Mouse (Mus musculus): Measurements from ENCODE around the gene Bicra. TPM values are rescaled to one million over a fixed set of nuclear protein-coding genes. Genes with fewer than 3 reads are reported as not detected.
A peak's percentile ranks its signal among the peaks of the same experiment; 100 is the strongest.

The Bicra gene
- polyA plus RNA-seq, 1 experiment from 2014 or later: 8.3 TPM

GRCm38 (mm10) chr7:15963798-15964652, 83.7 kb downstream of the Bicra start:
- peak overlapping the region; percentile 92; the same call in 1 of the 2 replicates for H3K27ac ChIP-seq (ENCODE audit: low read length)

GRCm38 (mm10) chr7:15962311-15963288, 85.1 kb downstream of the Bicra start:
- Histone ChIP-seq H3K27me3 (ENCODE audit: control insufficient read depth, insufficient read depth, low read length) (no peaks in the 10 kb centered on the region), H3K4me2 (replicated peaks; ENCODE audit: low read depth, low read length) (peak overlapping the region; percentile 34), H3K27ac (ENCODE audit: low read length) (peak overlapping the region; percentile 92), H3K9ac (replicated peaks; ENCODE audit: low read depth, low read length) (no peak overlapping the region), H3K4me1 (ENCODE audit: control insufficient read depth, insufficient read depth, low read length) (peaks cover 24% of the 10 kb centered on the region), H3K9me3 (ENCODE audit: control insufficient read depth, low read depth, low read length) (no peaks in the 10 kb centered on the region), H3K36me3 (ENCODE audit: control insufficient read depth, insufficient read depth, low read length) (peaks cover 3% of the 10 kb centered on the region; the same call in 1 of the 2 replicates), H3K4me3 (ENCODE audit: low read depth, low read length) (peak overlapping the region; percentile 1; the same call in 1 of the 2 replicates)
- peak; percentile 62; the same call in 1 of the 2 replicates for ATAC-seq (ENCODE audit: insufficient number of reproducible peaks, insufficient read depth, low FRiP score, low read depth)
- 13% methylated on average over 12 of the region's 12 CpGs for WGBS

More at GRCm38 (mm10) chr7:15963798-15964652, 83.7 kb downstream of the Bicra start:
- Histone ChIP-seq H3K4me1 (ENCODE audit: control insufficient read depth, insufficient read depth, low read length) (peaks cover 24% of the 10 kb centered on the region), H3K9ac (replicated peaks; ENCODE audit: low read depth, low read length) (no peak overlapping the region), H3K4me2 (replicated peaks; ENCODE audit: low read depth, low read length) (peak overlapping the region; percentile 17; the same call in 1 of the 2 replicates), H3K4me3 (ENCODE audit: low read depth, low read length) (no peak overlapping the region; the same call in 1 of the 2 replicates), H3K9me3 (ENCODE audit: control insufficient read depth, low read depth, low read length) (no peaks in the 10 kb centered on the region), H3K36me3 (ENCODE audit: control insufficient read depth, insufficient read depth, low read length) (peaks cover 3% of the 10 kb centered on the region; the same call in 1 of the 2 replicates), H3K27me3 (ENCODE audit: control insufficient read depth, insufficient read depth, low read length) (no peaks in the 10 kb centered on the region)
- no peak for ATAC-seq (ENCODE audit: insufficient number of reproducible peaks, insufficient read depth, low FRiP score, low read depth)
- 83% methylated on average over 32 of the region's 32 CpGs for WGBS

GRCm38 (mm10) chr7:15961798-15962197, 85.9 kb downstream of the Bicra start:
- Histone ChIP-seq H3K4me3 (ENCODE audit: low read depth, low read length) (0 out of 2 replicates have a peak overlapping the region, but pooled peaks have one; percentile 1), H3K4me1 (ENCODE audit: control insufficient read depth, insufficient read depth, low read length) (peaks cover 24% of the 10 kb centered on the region), H3K27ac (ENCODE audit: low read length) (peak overlapping the region; percentile 92), H3K9me3 (ENCODE audit: control insufficient read depth, low read depth, low read length) (no peaks in the 10 kb centered on the region), H3K4me2 (replicated peaks; ENCODE audit: low read depth, low read length) (peak overlapping the region; percentile 34; the same call in 1 of the 2 replicates), H3K9ac (replicated peaks; ENCODE audit: low read depth, low read length) (no peak overlapping the region), H3K36me3 (ENCODE audit: control insufficient read depth, insufficient read depth, low read length) (peaks cover 3% of the 10 kb centered on the region; the same call in 1 of the 2 replicates), H3K27me3 (ENCODE audit: control insufficient read depth, insufficient read depth, low read length) (no peaks in the 10 kb centered on the region)
- 89% methylated on average over 7 of the region's 7 CpGs for WGBS
- no peak for ATAC-seq (ENCODE audit: insufficient number of reproducible peaks, insufficient read depth, low FRiP score, low read depth)

GRCm38 (mm10) chr7:15961239-15961638, 86.5 kb downstream of the Bicra start:
- ATAC-seq (ENCODE audit: insufficient number of reproducible peaks, insufficient read depth, low FRiP score, low read depth): no peak
- no peaks in the 10 kb centered on the region for H3K9me3 ChIP-seq (ENCODE audit: control insufficient read depth, low read depth, low read length)
- no peak overlapping the region for H3K4me3 ChIP-seq (ENCODE audit: low read depth, low read length)
- no peak overlapping the region for H3K4me2 ChIP-seq (replicated peaks; ENCODE audit: low read depth, low read length)
- no peaks in the 10 kb centered on the region for H3K27me3 ChIP-seq (ENCODE audit: control insufficient read depth, insufficient read depth, low read length)
- H3K9ac ChIP-seq (replicated peaks; ENCODE audit: low read depth, low read length): no peak overlapping the region
- peaks cover 24% of the 10 kb centered on the region for H3K4me1 ChIP-seq (ENCODE audit: control insufficient read depth, insufficient read depth, low read length)
- peak overlapping the region; percentile 92; the same call in 1 of the 2 replicates for H3K27ac ChIP-seq (ENCODE audit: low read length)
- H3K36me3 ChIP-seq (ENCODE audit: control insufficient read depth, insufficient read depth, low read length): peaks cover 3% of the 10 kb centered on the region; the same call in 1 of the 2 replicates
- WGBS: 60% methylated on average over 4 of the region's 4 CpGs

- Histone ChIP-seq H3K36me3 (ENCODE audit: control insufficient read depth, insufficient read depth, low read length) (peaks cover 3% of the 10 kb centered on the region; the same call in 1 of the 2 replicates), H3K4me3 (ENCODE audit: low read depth, low read length) (no peak overlapping the region), H3K4me2 (replicated peaks; ENCODE audit: low read depth, low read length) (no peak overlapping the region), H3K27ac (ENCODE audit: low read length) (no peak overlapping the region), H3K9me3 (ENCODE audit: control insufficient read depth, low read depth, low read length) (no peaks in the 10 kb centered on the region), H3K9ac (replicated peaks; ENCODE audit: low read depth, low read length) (no peak overlapping the region), H3K27me3 (ENCODE audit: control insufficient read depth, insufficient read depth, low read length) (no peaks in the 10 kb centered on the region), H3K4me1 (ENCODE audit: control insufficient read depth, insufficient read depth, low read length) (peaks cover 24% of the 10 kb centered on the region)
- 63% methylated on average over 4 of the region's 4 CpGs for whole genome bisulfite sequencing
- no peak for ATAC-seq (ENCODE audit: insufficient number of reproducible peaks, insufficient read depth, low FRiP score, low read depth)
Measured at GRCm38 (mm10) chr7:15960691-15961090, 87.0 kb downstream of the Bicra start.

- Histone ChIP-seq H3K4me3 (ENCODE audit: low read depth, low read length) (no peak overlapping the region), H3K9ac (replicated peaks; ENCODE audit: low read depth, low read length) (no peak overlapping the region), H3K36me3 (ENCODE audit: control insufficient read depth, insufficient read depth, low read length) (peaks cover 8% of the 10 kb centered on the region; the same call in 1 of the 2 replicates), H3K4me2 (replicated peaks; ENCODE audit: low read depth, low read length) (no peak overlapping the region), H3K27ac (ENCODE audit: low read length) (peak overlapping the region; percentile 61; the same call in 1 of the 2 replicates), H3K4me1 (ENCODE audit: control insufficient read depth, insufficient read depth, low read length) (peaks cover 2% of the 10 kb centered on the region; the same call in 1 of the 2 replicates), H3K27me3 (ENCODE audit: control insufficient read depth, insufficient read depth, low read length) (no peaks in the 10 kb centered on the region), H3K9me3 (ENCODE audit: control insufficient read depth, low read depth, low read length) (peaks cover 6% of the 10 kb centered on the region; the same call in 1 of the 2 replicates)
- ATAC-seq (ENCODE audit: insufficient number of reproducible peaks, insufficient read depth, low FRiP score, low read depth): no peak
- 59% methylated on average over 5 of the region's 5 CpGs for WGBS
Measured at GRCm38 (mm10) chr7:15956143-15956542, 91.6 kb downstream of the Bicra start.

GRCm38 (mm10) chr7:15955509-15955908, 92.2 kb downstream of the Bicra start:
- peak overlapping the region; percentile 61; the same call in 1 of the 2 replicates for H3K27ac ChIP-seq (ENCODE audit: low read length)
- H3K36me3 ChIP-seq (ENCODE audit: control insufficient read depth, insufficient read depth, low read length): peaks cover 11% of the 10 kb centered on the region; the same call in 1 of the 2 replicates
- H3K9me3 ChIP-seq (ENCODE audit: control insufficient read depth, low read depth, low read length): peaks cover 6% of the 10 kb centered on the region; the same call in 1 of the 2 replicates
- no peak for ATAC-seq (ENCODE audit: insufficient number of reproducible peaks, insufficient read depth, low FRiP score, low read depth)
- no peak overlapping the region for H3K4me3 ChIP-seq (ENCODE audit: low read depth, low read length)
- no peak overlapping the region for H3K9ac ChIP-seq (replicated peaks; ENCODE audit: low read depth, low read length)
- 26% methylated on average over 7 of the region's 7 CpGs for whole genome bisulfite sequencing
- H3K27me3 ChIP-seq (ENCODE audit: control insufficient read depth, insufficient read depth, low read length): no peaks in the 10 kb centered on the region
- H3K4me1 ChIP-seq (ENCODE audit: control insufficient read depth, insufficient read depth, low read length): no peaks in the 10 kb centered on the region
- H3K4me2 ChIP-seq (replicated peaks; ENCODE audit: low read depth, low read length): peak overlapping the region; percentile 27
